Mouse (Mus musculus): ENCODE results near the gene Mia3.
"Not testable (repeated sequence)": the region's sequence is repeated elsewhere in the genome, so short reads cannot be mapped to it uniquely, and the experiment has no call there.

Mia3 gene

GRCm38 (mm10) chr1:183344886-183345816, 24.2 kb downstream of the Mia3 start:
- DNase-seq (ENCODE audit: low read depth), result peak; percentile 81

GRCm38 (mm10) chr1:183342902-183343301, 26.5 kb downstream of the Mia3 start:
- DNase-seq (ENCODE audit: low read depth), result not testable (repeated sequence)

- no peak for DNase-seq (ENCODE audit: low read depth)
These were observed 42.2 kb downstream of the Mia3 start for GRCm38 (mm10) chr1:183327171-183327570.

- DNase-seq (ENCODE audit: low read depth), result no peak
These were observed 44.9 kb downstream of the Mia3 start for GRCm38 (mm10) chr1:183324433-183324832.

GRCm38 (mm10) chr1:183323923-183324322, 45.4 kb downstream of the Mia3 start:
- DNase-seq (ENCODE audit: low read depth), result no peak

- DNase-seq (ENCODE audit: low read depth), result not testable (repeated sequence)
These were observed 46.9 kb downstream of the Mia3 start for GRCm38 (mm10) chr1:183322496-183322895.

GRCm38 (mm10) chr1:183320708-183321107, 48.6 kb downstream of the Mia3 start:
- DNase-seq (ENCODE audit: low read depth), result no peak

- DNase-seq (ENCODE audit: low read depth), result no peak
These were observed 53.6 kb downstream of the Mia3 start for GRCm38 (mm10) chr1:183315783-183316182.

GRCm38 (mm10) chr1:183312076-183312475, 57.3 kb downstream of the Mia3 start:
- no peak for DNase-seq (ENCODE audit: low read depth)

- not testable (repeated sequence) for DNase-seq (ENCODE audit: low read depth)
These were observed 59.8 kb downstream of the Mia3 start for GRCm38 (mm10) chr1:183309601-183310000.

- no peak for DNase-seq (ENCODE audit: low read depth)
These were observed 60.9 kb downstream of the Mia3 start for GRCm38 (mm10) chr1:183308476-183308875.

GRCm38 (mm10) chr1:183307555-183307954, 61.8 kb downstream of the Mia3 start:
- no peak for DNase-seq (ENCODE audit: low read depth)

- peak; percentile 99 for DNase-seq (ENCODE audit: low read depth)
These were observed 70.2 kb downstream of the Mia3 start for GRCm38 (mm10) chr1:183299161-183299560.

GRCm38 (mm10) chr1:183297886-183298489, 71.4 kb downstream of the Mia3 start:
- peak; percentile 58 for DNase-seq (ENCODE audit: low read depth)

GRCm38 (mm10) chr1:183297473-183297885, 71.9 kb downstream of the Mia3 start:
- no peak for DNase-seq (ENCODE audit: low read depth)

GRCm38 (mm10) chr1:183296877-183297383, 72.4 kb downstream of the Mia3 start, which contains the start of gene Brox:
Gene Brox (minus strand): TSS chr1:183297269.
- DNase-seq (ENCODE audit: low read depth), result peak; percentile 81

- DNase-seq (ENCODE audit: low read depth), result no peak
These were observed 72.9 kb downstream of the Mia3 start, which contains the start of gene Aida for GRCm38 (mm10) chr1:183296465-183296864. Gene Aida (plus strand): TSS chr1:183296590.

GRCm38 (mm10) chr1:183289576-183289975, 79.8 kb downstream of the Mia3 start:
- DNase-seq (ENCODE audit: low read depth), result no peak

GRCm38 (mm10) chr1:183288351-183288750, 81.0 kb downstream of the Mia3 start:
- no peak for DNase-seq (ENCODE audit: low read depth)
